Mouse (Mus musculus) embryo, embryonic 10.5 days (tissue): ENCODE results near the gene Krtap5-1.
"Not testable (repeated sequence)": the region's sequence is repeated elsewhere in the genome, so short reads cannot be mapped to it uniquely, and the experiment has no call there.

Experiments used
- DNase-seq: peaks from one replicate; pipeline ENCODE4 v3.0.0-alpha.2; 2015; ENCODE audit warnings: low spot score

Krtap5-1 gene

DNA sequence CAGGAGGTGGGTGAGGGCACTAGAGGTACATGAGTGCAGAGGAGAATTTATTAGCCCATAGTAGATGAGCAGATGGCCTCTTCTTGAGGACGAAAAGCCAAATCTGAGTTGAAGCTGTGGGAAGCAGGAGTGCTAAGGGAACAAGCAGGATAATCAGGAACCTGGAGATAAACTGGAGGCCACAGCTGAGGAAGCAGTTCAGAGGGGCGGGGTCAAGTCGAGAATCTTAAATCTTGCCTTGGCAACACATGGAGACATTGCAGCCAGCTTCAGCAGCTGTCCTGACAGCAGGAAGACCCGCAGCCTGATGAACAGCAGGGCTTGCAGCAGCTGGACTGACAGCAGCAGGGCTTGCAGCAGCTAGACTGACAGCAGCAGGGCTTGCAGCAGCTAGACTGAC, 810 bp downstream of the Krtap5-1 start:
- not testable (repeated sequence) for DNase-seq

DNA sequence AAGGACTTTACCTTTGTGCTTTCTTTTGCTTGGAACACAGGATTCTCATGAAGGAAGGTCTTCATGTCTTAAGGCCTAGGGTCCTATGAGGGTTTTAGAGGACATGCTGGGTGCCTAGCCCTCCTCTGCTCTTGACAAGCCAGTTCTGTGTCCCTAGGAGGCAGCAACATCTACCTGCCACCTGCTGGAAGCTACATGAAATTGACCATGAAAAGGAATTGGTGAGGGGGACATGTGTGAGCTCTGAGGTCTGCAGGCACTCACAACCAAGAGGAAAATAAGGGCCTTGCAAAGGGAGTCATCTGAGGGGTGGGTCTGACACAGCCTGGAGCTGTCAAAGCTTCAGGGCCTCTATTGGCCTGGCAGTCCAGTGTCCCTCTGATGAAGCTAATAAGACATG, 1.5 kb downstream of the Krtap5-1 start:
- DNase-seq = no peak

DNA sequence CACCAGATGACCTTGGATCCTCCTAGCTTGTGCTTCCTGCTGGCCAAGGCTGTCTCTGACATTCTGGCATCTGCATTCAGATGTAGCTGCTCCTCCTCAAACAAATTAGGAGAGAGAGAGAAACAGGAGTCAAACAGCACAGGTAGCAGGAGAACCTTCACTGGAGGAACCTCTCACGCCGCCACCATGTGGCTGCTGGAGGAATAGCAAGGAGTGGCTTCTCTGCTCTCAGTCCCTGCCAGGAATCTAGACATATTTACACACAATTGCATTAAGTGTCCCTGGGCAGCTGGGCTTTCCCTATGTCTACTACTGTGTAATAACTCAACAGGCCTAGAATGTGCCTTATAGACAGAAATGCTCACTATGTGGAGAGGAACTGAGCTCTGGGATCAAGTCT, 3.1 kb downstream of the Krtap5-1 start:
- DNase-seq = peak; percentile 61

DNA sequence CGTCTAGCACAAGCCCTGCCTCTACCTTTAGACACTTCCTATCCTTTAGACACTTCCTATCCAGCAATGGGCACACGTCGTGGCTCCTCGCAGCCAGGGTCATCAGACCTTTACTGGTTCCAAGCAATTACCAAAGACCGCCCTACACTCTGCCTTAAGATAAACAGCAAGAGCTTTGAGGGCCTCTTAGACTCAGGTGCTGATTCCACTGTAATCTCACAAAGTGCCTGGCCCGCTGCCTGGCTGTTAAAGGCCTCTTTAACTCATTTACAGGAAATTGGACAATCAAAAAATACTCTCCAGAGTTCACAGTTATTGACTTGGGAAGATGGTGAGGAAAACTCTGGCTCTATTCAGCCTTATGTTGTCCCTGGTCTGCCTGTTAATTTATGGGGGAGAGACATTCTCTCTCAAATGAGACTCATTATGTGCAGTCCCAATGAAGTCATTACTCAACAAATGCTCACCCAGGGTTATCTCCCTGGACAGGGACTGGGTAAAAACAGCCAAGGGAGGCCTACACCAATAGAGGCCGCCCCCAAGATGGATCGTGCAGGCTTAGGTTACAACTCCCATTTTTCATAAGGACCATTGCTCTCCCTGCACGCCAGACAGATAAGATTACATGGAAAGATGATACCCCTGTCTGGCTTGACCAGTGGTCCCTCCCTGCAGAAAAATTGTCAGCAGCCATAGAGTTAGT, 10.9 kb downstream of the Krtap5-1 start:
- peak; percentile 39 for DNase-seq

DNA sequence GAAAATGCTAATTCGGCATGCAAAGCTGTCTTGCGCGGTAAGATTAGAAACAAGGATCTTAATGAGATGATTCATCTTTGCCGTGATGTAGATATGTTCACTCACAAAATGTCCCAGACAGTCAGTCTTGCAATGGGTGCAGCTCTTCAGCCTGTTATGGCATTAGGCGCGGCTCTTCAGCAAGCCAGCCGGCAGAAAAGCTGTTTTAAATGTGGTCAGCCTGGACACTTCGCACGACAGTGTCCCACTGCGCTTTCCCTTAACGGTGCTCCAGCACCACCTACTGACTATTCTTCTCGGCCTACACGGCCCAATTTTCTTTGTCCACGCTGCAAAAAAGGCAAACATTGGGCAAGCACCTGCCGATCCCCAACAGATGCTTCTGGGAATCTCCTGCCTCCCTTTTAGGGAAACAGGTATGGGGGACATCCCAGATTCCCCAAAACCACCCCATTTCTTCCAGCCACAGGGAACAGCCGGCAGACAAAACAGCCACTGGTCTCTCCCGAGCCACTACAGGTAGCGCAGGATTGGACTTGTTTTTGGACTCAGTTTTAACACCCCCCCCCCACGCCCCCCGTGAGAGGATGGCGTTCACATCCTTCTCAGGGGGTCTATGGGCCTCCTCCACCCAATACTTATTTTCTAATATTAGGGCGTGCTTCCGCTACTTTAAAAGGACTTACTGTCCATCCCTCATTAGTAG, 11.6 kb downstream of the Krtap5-1 start:
- peak; percentile 75 for DNase-seq

DNA sequence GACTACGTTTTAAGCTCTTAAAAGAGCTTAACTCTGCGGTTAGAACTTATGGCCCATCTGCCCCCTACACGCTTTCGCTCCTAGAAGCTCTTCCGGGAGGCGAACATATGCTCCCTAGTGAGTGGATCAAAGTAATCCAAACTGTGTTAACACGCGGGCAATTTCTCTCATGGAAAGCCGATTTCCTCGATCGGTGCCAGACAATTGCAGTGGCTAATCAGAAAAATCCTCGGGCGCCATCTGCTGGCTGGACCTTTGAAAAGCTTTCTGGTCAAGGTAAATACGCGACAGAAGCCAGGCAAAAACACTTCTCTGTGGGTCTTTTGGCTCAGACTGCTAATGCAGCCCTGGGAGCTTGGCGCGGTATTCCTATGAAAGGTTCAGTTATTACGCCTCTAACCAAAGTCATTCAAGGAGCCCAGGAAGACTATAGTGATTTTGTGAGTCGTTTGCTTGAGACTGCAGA, 12.3 kb downstream of the Krtap5-1 start:
- DNase-seq = peak; percentile 99

DNA sequence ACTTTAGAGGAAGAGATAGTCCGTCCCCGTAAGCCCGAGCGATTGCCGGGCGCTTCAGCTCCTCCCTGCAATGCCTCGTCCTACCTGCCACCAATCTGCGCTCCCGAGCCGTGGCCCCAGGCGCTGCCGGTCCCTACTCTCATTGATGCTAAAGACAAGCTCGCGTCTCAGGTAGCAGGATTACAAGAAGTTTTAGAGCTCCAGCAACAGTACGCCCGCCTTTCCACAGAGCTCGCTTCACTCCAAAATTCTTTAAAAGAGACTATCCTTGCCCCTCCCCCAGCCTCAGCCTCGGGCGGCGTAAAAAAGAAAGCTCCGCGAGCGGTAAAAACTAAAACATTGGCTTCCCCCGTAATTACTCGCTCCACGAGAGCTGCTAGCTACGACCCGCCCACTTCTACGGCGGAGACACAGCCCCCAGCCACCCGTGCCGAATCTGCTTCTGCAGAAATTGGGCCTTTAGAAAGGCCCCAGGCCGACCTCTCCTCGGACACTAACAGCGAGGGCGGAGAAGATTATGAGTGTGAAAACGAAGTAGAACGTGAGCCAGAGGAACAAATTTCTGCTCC, 12.8 kb downstream of the Krtap5-1 start:
- DNase-seq = peak; percentile 83

DNA sequence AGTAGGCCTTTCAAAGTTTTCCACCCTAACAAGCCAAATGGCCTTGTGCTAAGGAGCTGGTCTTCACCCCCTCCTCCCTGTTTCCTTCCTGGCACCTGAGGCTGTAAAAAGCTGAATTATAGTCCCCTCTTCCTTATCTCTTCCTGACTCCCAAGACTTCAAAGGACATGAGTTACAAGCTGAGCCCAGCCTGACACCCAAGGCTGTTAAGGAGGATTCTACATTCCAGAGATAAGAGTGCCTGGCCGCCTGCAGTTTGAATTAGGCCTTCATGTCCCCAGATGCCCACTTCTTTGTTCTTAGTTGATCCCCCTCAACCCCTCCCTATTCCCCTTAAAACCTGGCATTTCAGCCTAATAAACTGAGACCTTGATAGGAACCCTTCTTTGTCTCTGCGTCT, 14.1 kb downstream of the Krtap5-1 start:
- peak; percentile 28 for DNase-seq

DNA sequence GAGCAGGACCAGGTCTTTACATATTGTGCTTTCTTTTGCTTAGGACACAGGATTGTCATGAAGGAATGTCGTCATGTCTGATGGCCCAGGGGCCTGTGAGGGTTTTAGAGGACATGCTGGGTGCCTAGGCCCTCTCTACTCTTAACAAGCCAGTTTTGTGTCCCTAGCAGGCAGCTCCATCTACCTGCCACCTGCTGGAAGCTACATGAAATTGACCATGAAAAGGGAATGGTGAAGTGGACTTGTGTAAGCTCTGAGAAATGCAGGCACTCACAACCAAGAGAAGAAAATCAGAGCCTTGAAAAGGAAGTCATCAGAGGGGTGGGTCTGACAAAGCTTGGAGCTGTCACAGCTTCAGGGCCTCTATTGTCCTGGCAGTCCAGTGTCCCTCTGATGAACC, 17.6 kb downstream of the Krtap5-1 start:
- not testable (repeated sequence) for DNase-seq

DNA sequence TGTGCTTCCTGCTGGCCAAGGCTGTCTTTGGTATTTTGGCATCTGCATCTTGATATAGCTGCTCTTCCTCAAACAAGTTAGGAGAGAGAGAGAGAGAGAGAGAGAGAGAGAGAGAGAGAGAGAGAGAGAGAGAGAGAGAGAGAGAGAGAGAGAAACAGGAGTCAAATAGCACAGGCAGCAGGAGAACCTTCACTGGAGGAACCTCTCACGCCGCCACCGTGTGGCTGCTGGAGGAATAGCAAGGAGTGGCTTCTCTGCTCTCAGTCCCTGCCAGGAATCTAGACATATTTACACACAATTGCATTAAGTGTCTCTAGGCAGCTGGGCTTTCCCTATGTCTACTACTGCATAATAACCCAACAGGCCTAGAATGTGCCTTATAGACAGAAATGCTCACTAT, 18.7 kb downstream of the Krtap5-1 start:
- DNase-seq = peak; percentile 83

DNA sequence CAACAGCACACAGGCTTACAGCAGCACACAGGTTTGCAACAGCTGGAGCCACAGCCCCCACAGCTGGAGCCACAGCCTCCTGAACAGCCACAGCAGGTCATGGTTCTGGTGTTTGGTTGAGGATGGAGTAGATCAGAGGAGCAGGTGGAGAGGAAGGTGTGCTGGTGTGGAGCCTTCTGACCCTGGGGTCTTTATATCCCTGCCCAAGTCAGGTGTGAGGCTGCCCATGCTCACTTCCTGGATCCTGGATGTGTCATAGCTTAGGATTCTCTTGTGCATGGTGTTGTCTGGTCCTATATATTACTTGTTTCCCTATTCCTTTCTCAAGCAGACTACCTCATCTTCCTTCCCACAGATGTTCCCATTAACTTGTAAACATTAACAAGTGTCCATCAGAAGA, 22.7 kb downstream of the Krtap5-1 start, which contains the start of gene Gm4559:
Gene Gm4559, minus strand, starts transcription at position 101 of the 400 bp plus-strand sequence.
- DNase-seq = not testable (repeated sequence)

DNA sequence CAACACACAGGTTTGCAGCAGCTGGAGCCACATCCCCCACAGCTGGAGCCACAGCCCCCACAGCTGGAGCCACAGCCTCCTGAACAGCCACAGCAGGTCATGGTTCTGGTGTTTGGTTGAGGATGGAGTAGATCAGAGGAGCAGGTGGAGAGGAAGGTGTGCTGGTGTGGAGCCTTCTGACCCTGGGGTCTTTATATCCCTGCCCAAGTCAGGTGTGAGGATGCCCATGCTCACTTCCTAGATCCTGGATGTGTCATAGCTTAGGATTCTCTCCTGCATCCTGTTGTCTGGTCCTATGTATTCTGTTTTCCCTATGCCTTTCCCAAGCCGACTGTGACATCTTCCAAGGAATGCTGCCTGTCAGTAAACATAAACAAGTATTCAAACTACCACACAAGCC, 38.7 kb downstream of the Krtap5-1 start, which contains the start of gene Gm2431:
Gene Gm2431, minus strand, starts transcription at position 101 of the 400 bp plus-strand sequence.
- DNase-seq = not testable (repeated sequence)

DNA sequence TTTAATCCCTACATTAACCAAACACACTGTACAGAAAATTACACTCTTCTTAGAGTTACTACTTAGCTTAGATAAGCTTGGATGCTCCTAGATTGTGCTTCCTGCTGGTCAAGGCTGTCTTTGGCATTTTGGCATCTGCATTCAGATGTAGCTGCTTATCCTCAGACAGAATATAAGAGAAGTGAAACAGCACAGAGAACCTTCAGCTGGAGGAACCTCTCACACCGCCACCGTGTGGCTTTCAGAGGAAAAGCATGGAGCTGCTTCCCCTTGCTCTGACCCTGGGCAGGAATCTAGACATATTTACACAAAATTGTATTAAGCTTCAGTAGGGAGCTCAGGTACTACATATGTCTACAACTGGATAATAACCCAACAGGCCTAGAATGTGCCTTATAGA, 41.4 kb downstream of the Krtap5-1 start:
- DNase-seq = peak; percentile 68

DNA sequence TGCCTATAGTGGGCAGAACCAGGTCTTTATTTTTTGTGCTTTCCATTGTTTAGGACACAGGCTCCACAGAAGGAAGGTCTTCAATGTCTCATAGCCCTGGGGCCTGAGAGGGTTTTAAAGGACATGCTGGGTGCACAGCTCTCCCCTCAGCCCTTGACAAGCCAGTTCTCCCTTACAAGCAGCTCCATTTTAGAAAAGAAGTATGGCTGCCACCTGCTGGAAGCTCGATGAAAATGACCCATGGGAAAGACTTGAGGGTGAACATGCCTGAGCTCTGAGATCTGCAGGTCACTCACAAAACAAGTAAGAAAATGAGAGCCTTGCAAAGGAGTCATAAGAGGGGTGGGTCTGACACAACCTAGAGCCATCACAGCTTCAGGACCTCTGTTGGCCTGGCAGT, 47.1 kb downstream of the Krtap5-1 start:
- DNase-seq = peak; percentile 63
